Mouse (Mus musculus) heart, adult 2 months (tissue): Measurements from ENCODE around the gene Rnf183.

ENCODE experiments used
- CTCF ChIP-seq: fragments of 200-600 bp; IDR thresholded peaks from 2 replicates; pipeline ENCODE4 v1.8.1; 2022; ENCODE audit warnings: antibody characterized with exemption, mild to moderate bottlenecking, moderate library complexity
- EP300 ChIP-seq: fragments of 200-500 bp; IDR thresholded peaks from 2 replicates; pipeline ENCODE4 v1.6.1; 2011; ENCODE audit warnings: low read depth, low read length, control low read depth; ENCODE audit not compliant: insufficient read depth

DNA sequence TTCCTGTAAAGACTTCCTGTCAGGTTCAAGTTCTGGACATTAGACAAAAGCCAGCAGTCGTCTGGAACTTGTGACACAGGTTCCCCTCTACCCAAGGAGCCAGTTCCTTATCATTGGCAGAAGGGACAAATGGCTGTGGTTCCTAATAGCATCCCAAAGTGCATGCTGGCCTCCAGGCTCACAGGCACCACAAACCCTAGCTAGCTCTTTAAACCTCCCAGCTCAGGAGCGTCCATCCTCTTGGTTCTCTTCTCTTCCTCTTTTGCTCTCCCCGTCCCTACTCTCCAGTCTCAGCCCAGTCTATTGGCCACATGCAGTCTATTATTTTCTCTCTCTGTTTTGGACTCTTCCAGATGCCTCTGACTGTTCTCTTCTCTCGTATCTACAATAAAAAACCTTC, 4.7 kb upstream of the Rnf183 start:
- TF ChIP-seq EP300: no peak
- TF ChIP-seq CTCF: no peak
